Mouse (Mus musculus) limb, embryonic 10.5 days (tissue): ENCODE results near the gene Sorl1. TPM values are rescaled to one million over a fixed set of nuclear protein-coding genes. Genes with fewer than 3 reads are reported as not detected.
A peak's percentile ranks its signal among the peaks of the same experiment; 100 is the strongest.

ENCODE experiments used
- DNase-seq: peaks from one replicate; pipeline ENCODE4 v3.0.0-alpha.2; 2017; ENCODE audit warnings: low spot score
- H3K27ac ChIP-seq: fragments of 300-500 bp; sonication (generic); 2 replicates; pipeline ENCODE4 v1.5.1; 2016; ENCODE audit warnings: mild to moderate bottlenecking
- H3K27me3 ChIP-seq: fragments of 300-500 bp; sonication (generic); 2 replicates; pipeline ENCODE4 v1.6.1; 2016; ENCODE audit warnings: low read depth, mild to moderate bottlenecking; ENCODE audit not compliant: poor library complexity, severe bottlenecking
- H3K36me3 ChIP-seq: fragments of 300-500 bp; sonication (generic); 2 replicates; pipeline ENCODE4 v1.6.1; 2016; ENCODE audit warnings: mild to moderate bottlenecking, moderate library complexity
- H3K4me1 ChIP-seq: fragments of 300-500 bp; sonication (generic); 2 replicates; pipeline ENCODE4 v1.6.1; 2016
- H3K4me3 ChIP-seq: fragments of 300-500 bp; sonication (generic); 2 replicates; pipeline ENCODE4 v1.5.1; 2016; ENCODE audit warnings: mild to moderate bottlenecking, moderate library complexity
- H3K9me3 ChIP-seq: fragments of 300-500 bp; sonication (generic); replicated peaks from 2 replicates; pipeline ENCODE4 v1.6.1; 2016; ENCODE audit warnings: mild to moderate bottlenecking
- WGBS: fragments of 180-500 bp; shearing (Covaris S2); methylation state at CpG from one replicate; pipeline ENCODE4 v1.1.7; 2016; 5-methylcytosine and 5-hydroxymethylcytosine counted together
- polyA plus RNA-seq: library from polyadenylated mRNA; unstranded; fragments of >200 nt; fragmentation: Nextera tagmentation; extraction: Ambion mirVana; gene quantifications from 2 replicates; pipeline ENCODE4 v1.2.1, GENCODE M21; 2016

Sorl1 gene
- polyA plus RNA-seq, 1 experiment from 2014 or later = 6.6 TPM

- Histone ChIP-seq H3K4me1 (no peaks in the 10 kb centered on the region), H3K27me3 (no peaks in the 10 kb centered on the region), H3K4me3 (no peak overlapping the region), H3K36me3 (no peaks in the 10 kb centered on the region; the same call in 1 of the 2 replicates), H3K27ac (no peak overlapping the region), H3K9me3 (no peaks in the 10 kb centered on the region)
- DNase-seq = no peak
- WGBS = 89% methylated on average over 20 of the region's 20 CpGs
Observed at GRCm38 (mm10) chr9:42054339-42055272, 69.5 kb downstream of the Sorl1 start.

- 94% methylated on average over 12 of the region's 12 CpGs for WGBS
- no peaks in the 10 kb centered on the region for H3K27me3 ChIP-seq
- no peak overlapping the region for H3K4me3 ChIP-seq
- no peaks in the 10 kb centered on the region; the same call in 1 of the 2 replicates for H3K36me3 ChIP-seq
- no peak for DNase-seq
- no peak overlapping the region for H3K27ac ChIP-seq
- H3K4me1 ChIP-seq = no peaks in the 10 kb centered on the region
- no peaks in the 10 kb centered on the region for H3K9me3 ChIP-seq
Observed at GRCm38 (mm10) chr9:42053591-42054190, 70.4 kb downstream of the Sorl1 start.

GRCm38 (mm10) chr9:42052713-42053356 is 71.3 kb downstream of the Sorl1 start:
- H3K27me3 ChIP-seq = no peaks in the 10 kb centered on the region
- no peak overlapping the region for H3K4me3 ChIP-seq
- WGBS = 70% methylated on average over 12 of the region's 12 CpGs
- no peaks in the 10 kb centered on the region for H3K4me1 ChIP-seq
- H3K27ac ChIP-seq = no peak overlapping the region
- no peaks in the 10 kb centered on the region for H3K9me3 ChIP-seq
- no peak for DNase-seq
- no peaks in the 10 kb centered on the region; the same call in 1 of the 2 replicates for H3K36me3 ChIP-seq

DNA sequence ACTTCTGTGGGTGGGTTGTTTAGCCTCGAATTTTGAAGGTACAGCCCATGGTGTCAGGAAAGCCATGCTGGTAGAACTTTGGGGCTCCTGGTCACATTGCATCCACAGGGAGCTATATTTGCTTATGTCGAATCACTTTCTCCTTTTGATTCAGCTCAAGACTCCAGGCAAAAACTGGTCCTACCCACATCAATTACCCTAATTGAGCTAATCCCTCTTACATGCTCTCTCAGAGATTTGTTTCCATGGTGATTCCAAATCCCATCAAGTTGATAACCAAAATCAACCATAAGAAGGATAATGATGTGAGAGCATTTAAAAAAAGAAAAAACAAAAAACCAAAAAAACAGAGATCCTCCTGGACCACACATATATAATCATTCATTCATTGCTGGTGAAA is 75.6 kb downstream of the Sorl1 start:
- Histone ChIP-seq H3K27me3 (no peaks in the 10 kb centered on the region), H3K36me3 (no peaks in the 10 kb centered on the region), H3K9me3 (no peaks in the 10 kb centered on the region), H3K4me3 (no peak overlapping the region), H3K27ac (no peak overlapping the region), H3K4me1 (peaks cover 5% of the 10 kb centered on the region; the same call in 1 of the 2 replicates)
- DNase-seq = no peak
- 71% methylated on average over 2 of the region's 2 CpGs for WGBS

DNA sequence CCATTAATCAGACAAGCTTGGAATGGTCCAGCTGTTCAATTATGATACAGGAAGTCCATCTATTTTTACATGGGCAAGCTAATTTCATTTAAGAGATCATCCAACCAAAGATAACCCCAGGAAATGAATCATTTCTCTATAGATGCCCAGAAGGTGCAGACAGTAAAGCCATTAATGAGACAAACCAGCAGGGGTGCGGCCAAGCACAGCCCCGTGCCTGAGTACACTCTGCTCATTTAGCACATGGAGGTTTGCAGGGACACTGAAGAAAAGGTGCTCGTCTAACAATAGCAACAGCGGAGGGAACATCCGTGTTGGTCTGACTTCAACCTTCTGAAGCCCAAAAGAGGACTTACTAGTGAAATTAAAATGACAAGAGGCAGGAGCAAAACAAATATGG is 76.3 kb downstream of the Sorl1 start:
- no peaks in the 10 kb centered on the region for H3K36me3 ChIP-seq
- WGBS = 87% methylated on average over 5 of the region's 5 CpGs
- H3K4me3 ChIP-seq = no peak overlapping the region
- no peak overlapping the region for H3K27ac ChIP-seq
- peaks cover 5% of the 10 kb centered on the region; the same call in 1 of the 2 replicates for H3K4me1 ChIP-seq
- no peaks in the 10 kb centered on the region for H3K27me3 ChIP-seq
- H3K9me3 ChIP-seq = no peaks in the 10 kb centered on the region
- no peak for DNase-seq

DNA sequence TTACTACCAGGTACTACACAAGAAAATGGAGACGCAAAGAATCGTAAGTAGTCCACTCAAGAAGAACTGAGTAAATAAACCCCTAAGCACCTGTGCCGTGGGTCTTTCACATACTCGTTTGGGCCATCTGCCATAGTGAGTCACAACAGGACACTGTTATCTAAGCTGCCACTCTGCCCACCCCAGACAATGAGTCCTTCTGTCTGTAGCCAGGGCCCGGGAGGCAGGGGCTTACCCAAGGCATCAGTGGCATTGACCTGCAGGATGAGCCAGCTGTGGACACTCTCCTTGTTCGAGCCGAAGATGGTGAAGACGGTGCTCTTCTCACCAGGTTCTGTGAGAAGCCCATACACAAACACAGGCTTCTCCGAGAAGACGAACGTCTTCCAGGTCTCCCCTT is 77.8 kb downstream of the Sorl1 start:
- H3K36me3 ChIP-seq = no peaks in the 10 kb centered on the region
- H3K4me1 ChIP-seq = peaks cover 5% of the 10 kb centered on the region; the same call in 1 of the 2 replicates
- no peak for DNase-seq
- 96% methylated on average over 11 of the region's 11 CpGs for WGBS
- no peak overlapping the region for H3K27ac ChIP-seq
- H3K9me3 ChIP-seq = no peaks in the 10 kb centered on the region
- H3K27me3 ChIP-seq = no peaks in the 10 kb centered on the region
- no peak overlapping the region for H3K4me3 ChIP-seq

- WGBS = 94% methylated on average over 8 of the region's 8 CpGs
- Histone ChIP-seq H3K36me3 (no peaks in the 10 kb centered on the region), H3K4me3 (no peak overlapping the region), H3K27me3 (no peaks in the 10 kb centered on the region), H3K4me1 (peaks cover 8% of the 10 kb centered on the region), H3K9me3 (no peaks in the 10 kb centered on the region), H3K27ac (no peak overlapping the region)
- DNase-seq = no peak
Observed at GRCm38 (mm10) chr9:42044651-42045050, 79.4 kb downstream of the Sorl1 start.

DNA sequence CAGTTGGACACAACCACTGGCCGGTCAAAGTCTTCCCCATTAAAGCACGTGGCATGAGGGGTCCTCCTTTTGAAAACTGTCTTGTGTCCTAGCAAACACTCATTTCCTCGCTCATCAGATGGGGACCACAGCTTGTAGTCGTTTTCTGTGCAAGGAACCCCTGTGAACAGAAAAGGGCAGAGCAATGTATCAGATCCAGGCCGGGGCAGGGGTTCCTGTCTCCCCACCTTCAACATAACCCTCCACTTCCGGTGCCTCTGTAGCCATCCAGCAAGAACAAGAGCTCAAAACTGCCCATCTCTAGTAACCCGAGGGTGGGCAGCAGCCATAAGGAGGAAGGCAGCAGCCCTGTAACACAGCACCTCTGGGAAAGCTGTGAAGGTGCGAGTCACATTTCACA is 80.2 kb downstream of the Sorl1 start:
- Histone ChIP-seq H3K9me3 (no peaks in the 10 kb centered on the region), H3K27ac (no peak overlapping the region), H3K27me3 (no peaks in the 10 kb centered on the region), H3K4me3 (no peak overlapping the region), H3K36me3 (no peaks in the 10 kb centered on the region), H3K4me1 (peaks cover 16% of the 10 kb centered on the region)
- 86% methylated on average over 8 of the region's 8 CpGs for WGBS
- DNase-seq = no peak

DNA sequence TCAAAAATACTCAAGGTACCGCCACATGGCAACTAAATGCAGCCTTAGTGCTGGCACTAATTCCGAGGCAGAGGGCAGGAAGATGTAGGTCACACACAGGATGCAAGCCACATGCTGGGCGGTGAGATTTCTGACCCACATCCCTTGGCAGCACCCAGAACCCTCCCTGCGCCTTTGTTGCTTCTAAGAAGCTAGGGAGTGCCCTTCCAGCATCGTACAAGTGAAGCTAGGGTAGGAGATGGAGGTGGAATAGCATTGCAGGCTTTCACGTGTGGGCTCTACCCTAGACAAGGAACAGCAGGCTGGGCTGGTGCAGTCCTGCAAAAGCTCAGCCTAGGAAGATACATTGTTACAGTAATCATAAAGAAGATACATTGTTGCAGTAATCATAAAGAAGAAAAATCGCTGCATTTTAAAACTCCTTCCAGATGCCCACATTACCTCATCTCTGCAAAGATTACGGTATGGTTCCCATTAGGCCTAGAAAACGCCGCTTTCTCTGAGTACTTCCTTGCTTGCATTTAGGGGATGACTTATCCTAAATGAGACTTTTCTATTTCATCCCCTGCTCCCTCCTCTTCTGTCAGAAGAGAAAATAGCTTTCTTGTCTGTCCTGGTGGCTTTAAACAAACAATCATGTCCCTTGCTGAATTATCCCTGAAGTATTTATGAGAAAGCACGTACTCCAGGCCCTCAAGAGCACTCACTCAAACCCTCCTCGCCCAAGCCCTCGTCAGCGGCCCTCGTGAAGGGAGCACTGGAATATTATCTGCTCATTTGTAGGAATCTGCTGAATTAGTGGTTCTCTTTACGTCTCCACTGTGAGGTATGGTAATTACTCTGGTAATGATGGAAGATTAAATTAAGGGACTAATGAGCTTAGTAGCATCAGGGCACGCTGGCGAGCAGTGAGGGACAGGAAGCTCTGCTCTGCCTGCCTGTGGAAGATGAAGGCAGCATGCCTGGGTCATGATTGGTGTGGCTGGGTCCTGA is 84.8 kb downstream of the Sorl1 start:
- Histone ChIP-seq H3K4me3 (no peak overlapping the region), H3K4me1 (peaks cover 17% of the 10 kb centered on the region), H3K27ac (peak overlapping the region; percentile 58; the same call in 1 of the 2 replicates), H3K27me3 (no peaks in the 10 kb centered on the region), H3K9me3 (no peaks in the 10 kb centered on the region), H3K36me3 (no peaks in the 10 kb centered on the region)
- WGBS = 69% methylated on average over 18 of the region's 18 CpGs
- DNase-seq = no peak

- 94% methylated on average over 11 of the region's 11 CpGs for WGBS
- H3K27me3 ChIP-seq = no peaks in the 10 kb centered on the region
Observed at GRCm38 (mm10) chr9:42036885-42037284, 87.2 kb downstream of the Sorl1 start.

GRCm38 (mm10) chr9:42035995-42036394 is 88.1 kb downstream of the Sorl1 start:
- Histone ChIP-seq H3K27me3 (no peaks in the 10 kb centered on the region), H3K4me3 (no peak overlapping the region), H3K4me1 (peaks cover 18% of the 10 kb centered on the region), H3K36me3 (peaks cover 6% of the 10 kb centered on the region; the same call in 1 of the 2 replicates), H3K9me3 (no peaks in the 10 kb centered on the region), H3K27ac (no peak overlapping the region)
- DNase-seq = no peak
- WGBS = 81% methylated on average over 5 of the region's 5 CpGs

More at GRCm38 (mm10) chr9:42036885-42037284, 87.2 kb downstream of the Sorl1 start:
- H3K36me3 ChIP-seq = no peaks in the 10 kb centered on the region
- no peak overlapping the region for H3K4me3 ChIP-seq
- no peaks in the 10 kb centered on the region for H3K9me3 ChIP-seq
- no peak for DNase-seq
- peaks cover 18% of the 10 kb centered on the region for H3K4me1 ChIP-seq
- no peak overlapping the region for H3K27ac ChIP-seq

- WGBS = 76% methylated on average over 12 of the region's 12 CpGs
- H3K27ac ChIP-seq = no peak overlapping the region
- peaks cover 6% of the 10 kb centered on the region; the same call in 1 of the 2 replicates for H3K36me3 ChIP-seq
- H3K4me1 ChIP-seq = peaks cover 18% of the 10 kb centered on the region
- no peaks in the 10 kb centered on the region for H3K27me3 ChIP-seq
- H3K9me3 ChIP-seq = no peaks in the 10 kb centered on the region
- no peak for DNase-seq
- no peak overlapping the region for H3K4me3 ChIP-seq
Observed at GRCm38 (mm10) chr9:42035213-42035765, 88.8 kb downstream of the Sorl1 start.
